Mouse (Mus musculus) liver, embryonic 11.5 days (tissue): ENCODE results near the gene Thnsl2. TPM values are rescaled to one million over a fixed set of nuclear protein-coding genes. Genes with fewer than 3 reads are reported as not detected.

Source experiments
- ATAC-seq: fragments of 200-750 bp; cut with Nextera tagmentation; replicated peaks from 2 replicates; pipeline ENCODE4 v1.8.0; 2017; ENCODE audit warnings: moderate number of reproducible peaks, mild to moderate bottlenecking, moderate TSS enrichment, moderate library complexity; ENCODE audit not compliant: low FRiP score
- DNase-seq: peaks from one replicate; pipeline ENCODE4 v3.0.0-alpha.2; 2017; ENCODE audit warnings: low spot score
- H3K27ac ChIP-seq: fragments of 300-500 bp; sonication (generic); 2 replicates; pipeline ENCODE4 v1.5.1; 2014; ENCODE audit warnings: mild to moderate bottlenecking, low read depth, low read length, control low read depth
- H3K27me3 ChIP-seq: fragments of 300-500 bp; sonication (generic); replicated peaks from 2 replicates; pipeline ENCODE4 v1.6.1; 2014; ENCODE audit warnings: low read length, mixed read lengths; ENCODE audit not compliant: control insufficient read depth, insufficient read depth
- H3K36me3 ChIP-seq: fragments of 300-500 bp; sonication (generic); 2 replicates; pipeline ENCODE4 v1.6.1; 2014; ENCODE audit warnings: mild to moderate bottlenecking, low read length, moderate library complexity, mixed read lengths; ENCODE audit not compliant: control insufficient read depth, insufficient read depth
- H3K4me1 ChIP-seq: fragments of 300-500 bp; sonication (generic); replicated peaks from 2 replicates; pipeline ENCODE4 v1.6.1; 2014; ENCODE audit warnings: low read length, mixed read lengths; ENCODE audit not compliant: control insufficient read depth, insufficient read depth
- H3K4me2 ChIP-seq: fragments of 300-500 bp; sonication (generic); 2 replicates; pipeline ENCODE4 v1.6.1; 2014; ENCODE audit warnings: mild to moderate bottlenecking, control low read depth, moderate library complexity
- H3K4me3 ChIP-seq: fragments of 300-500 bp; sonication (generic); 2 replicates; pipeline ENCODE4 v1.5.1; 2014; ENCODE audit warnings: low read depth, low read length, control low read depth
- H3K9ac ChIP-seq: fragments of 300-500 bp; sonication (generic); 2 replicates; pipeline ENCODE4 v1.6.1; 2014; ENCODE audit warnings: low read depth, low read length, control low read depth
- H3K9me3 ChIP-seq: fragments of 300-500 bp; sonication (generic); 2 replicates; pipeline ENCODE4 v1.6.1; 2016; ENCODE audit warnings: low read length, inconsistent platforms, mixed read lengths; ENCODE audit not compliant: control insufficient read depth
- WGBS: fragments of 180-500 bp; shearing (Covaris S2); extraction: QIAGEN DNeasy Blood & Tissue Kit; methylation state at CpG from one replicate; pipeline ENCODE4 v1.1.7; 2014; 5-methylcytosine and 5-hydroxymethylcytosine counted together
- polyA plus RNA-seq: library from polyadenylated mRNA; unstranded; fragments of >200 nt; fragmentation: Nextera tagmentation; extraction: Ambion mirVana; gene quantifications from 2 replicates; pipeline ENCODE4 v1.2.1, GENCODE M21; 2014

The Thnsl2 gene
- polyA plus RNA-seq = 5.8 and 7.6 TPM in 2 replicates

DNA sequence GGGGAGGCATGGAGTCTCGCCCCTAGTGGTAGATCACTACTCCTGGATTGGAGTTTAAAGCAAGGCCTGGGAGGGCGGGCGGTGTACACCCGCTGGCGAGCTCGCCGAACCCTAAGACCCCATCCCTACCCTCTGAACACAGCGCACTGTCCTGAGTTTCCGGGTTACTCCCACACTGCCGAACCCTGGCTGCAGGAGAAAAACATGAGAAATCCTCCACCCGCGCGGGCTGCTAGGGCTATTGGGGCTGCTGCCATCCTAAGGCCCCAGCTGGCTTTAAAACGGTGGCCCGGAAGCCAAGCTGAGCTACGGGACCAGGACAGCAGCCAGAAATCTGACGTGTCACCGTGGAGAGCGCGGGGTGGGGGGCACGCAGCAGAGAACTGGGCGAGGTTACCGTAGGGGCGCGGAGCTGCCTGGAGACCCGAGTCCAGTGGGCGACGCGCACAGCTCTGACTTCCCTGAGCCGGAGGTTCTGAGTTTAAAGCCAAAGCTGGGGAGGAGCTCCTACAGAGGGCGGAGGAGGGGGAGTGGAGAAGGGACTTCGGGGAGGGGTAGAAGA lies at the start of gene Thnsl2:
Gene Thnsl2, minus strand, starts transcription at position 546 of the 562 bp plus-strand sequence.
- Histone ChIP-seq H3K9ac (peak within 1 kb of the TSS; percentile 74), H3K9me3 (no peaks in the 10 kb centered on the region), H3K4me1 (peaks cover 2% of the 10 kb centered on the region; the same call in 1 of the 2 replicates), H3K4me3 (peak within 1 kb of the TSS; percentile 52), H3K4me2 (peak within 1 kb of the TSS; percentile 91), H3K27me3 (no peaks in the 10 kb centered on the region), H3K27ac (peak within 1 kb of the TSS; percentile 60; the same call in 1 of the 2 replicates), H3K36me3 (no peaks in the 10 kb centered on the region)
- DNase-seq (peak; percentile 71), ATAC-seq (peak; percentile 77)
- WGBS = under 1% methylated on average over 32 of the region's 32 CpGs

DNA sequence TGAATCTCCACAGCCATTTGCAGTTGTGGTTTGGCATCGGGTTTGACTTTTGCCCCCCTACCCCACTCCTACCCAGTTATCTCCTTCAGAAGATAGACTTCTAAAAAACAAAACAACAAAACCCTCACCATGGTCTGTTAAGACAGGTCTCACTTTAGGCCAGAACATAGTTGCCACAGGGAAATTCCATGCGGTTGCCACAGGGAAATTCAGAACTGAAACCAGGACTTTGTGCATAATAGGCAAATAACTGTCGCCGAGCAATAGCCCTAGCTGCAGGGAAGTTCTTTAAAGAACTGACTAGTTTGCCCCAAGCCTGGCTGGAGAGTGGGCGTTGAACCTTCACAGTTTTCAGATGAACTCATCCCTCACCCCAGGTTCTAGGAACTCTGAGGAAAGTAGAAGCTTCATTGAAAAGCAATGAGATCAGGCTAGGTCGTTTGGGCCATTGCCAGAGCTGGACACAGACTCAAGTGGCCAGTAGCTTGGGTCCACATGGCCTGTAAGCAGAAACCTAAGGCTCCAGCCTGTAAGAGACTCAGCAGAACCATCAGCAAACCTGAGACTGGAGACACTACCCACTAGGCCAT lies 49.0 kb upstream of the Thnsl2 start:
- Histone ChIP-seq H3K9ac (no peak overlapping the region), H3K9me3 (no peaks in the 10 kb centered on the region), H3K27ac (no peak overlapping the region), H3K4me3 (no peak overlapping the region), H3K4me2 (no peak overlapping the region), H3K27me3 (no peaks in the 10 kb centered on the region), H3K36me3 (no peaks in the 10 kb centered on the region), H3K4me1 (no peaks in the 10 kb centered on the region)
- no peak for DNase-seq
- no peak for ATAC-seq
- WGBS = 75% methylated on average over 6 of the region's 6 CpGs

DNA sequence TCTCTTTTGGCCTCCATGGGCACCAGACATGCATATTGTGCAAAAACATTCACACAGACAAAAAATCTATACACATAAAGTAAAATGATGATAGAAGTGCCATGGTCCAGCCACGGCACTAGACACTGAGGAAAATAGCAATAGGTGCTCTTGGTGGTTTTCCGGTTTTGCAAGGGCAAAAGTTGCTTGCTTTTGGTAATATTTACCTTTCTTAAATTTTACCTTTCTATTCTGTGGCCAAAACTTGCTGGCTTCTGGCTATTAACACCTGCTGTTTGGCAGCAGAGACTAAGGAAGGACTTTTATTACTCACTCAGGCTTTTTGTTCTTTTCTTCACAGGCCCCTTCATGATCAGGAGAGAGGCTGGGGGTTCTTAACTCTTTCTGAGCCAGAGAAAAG lies 46.3 kb upstream of the Thnsl2 start:
- Histone ChIP-seq H3K9ac (no peak overlapping the region), H3K36me3 (no peaks in the 10 kb centered on the region), H3K4me3 (no peak overlapping the region), H3K4me2 (no peak overlapping the region), H3K27ac (no peak overlapping the region), H3K9me3 (no peaks in the 10 kb centered on the region), H3K4me1 (no peaks in the 10 kb centered on the region), H3K27me3 (no peaks in the 10 kb centered on the region)
- DNase-seq = no peak
- WGBS = 75% methylated on average over 2 of the region's 2 CpGs
- no peak for ATAC-seq

DNA sequence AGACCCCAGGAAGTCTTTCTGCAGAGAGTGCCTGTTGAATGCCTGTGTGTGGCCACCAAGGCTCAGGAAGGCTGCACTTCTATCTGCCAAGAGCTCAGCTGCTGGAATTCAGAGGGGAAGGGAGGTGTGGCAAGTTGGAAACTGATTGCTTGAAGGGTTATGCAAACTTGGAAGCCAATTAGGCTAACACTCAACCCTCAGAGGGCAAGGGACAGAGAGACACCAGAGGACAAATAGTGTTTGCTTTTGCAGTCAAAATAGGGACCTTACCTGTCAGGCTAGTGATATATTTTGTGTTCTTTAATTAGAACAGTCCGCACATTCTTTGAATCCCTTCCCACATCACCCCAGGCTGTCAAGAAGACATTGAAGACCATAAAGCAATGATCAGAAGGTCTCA lies 45.3 kb upstream of the Thnsl2 start:
- no peak overlapping the region for H3K4me3 ChIP-seq
- DNase-seq (no peak), ATAC-seq (no peak)
- no peak overlapping the region for H3K27ac ChIP-seq
- H3K4me2 ChIP-seq = no peak overlapping the region
- 53% methylated on average over 1 of the region's 1 CpGs for WGBS
- no peaks in the 10 kb centered on the region for H3K4me1 ChIP-seq
- no peaks in the 10 kb centered on the region for H3K36me3 ChIP-seq
- no peaks in the 10 kb centered on the region for H3K9me3 ChIP-seq
- H3K9ac ChIP-seq = no peak overlapping the region
- H3K27me3 ChIP-seq = no peaks in the 10 kb centered on the region

DNA sequence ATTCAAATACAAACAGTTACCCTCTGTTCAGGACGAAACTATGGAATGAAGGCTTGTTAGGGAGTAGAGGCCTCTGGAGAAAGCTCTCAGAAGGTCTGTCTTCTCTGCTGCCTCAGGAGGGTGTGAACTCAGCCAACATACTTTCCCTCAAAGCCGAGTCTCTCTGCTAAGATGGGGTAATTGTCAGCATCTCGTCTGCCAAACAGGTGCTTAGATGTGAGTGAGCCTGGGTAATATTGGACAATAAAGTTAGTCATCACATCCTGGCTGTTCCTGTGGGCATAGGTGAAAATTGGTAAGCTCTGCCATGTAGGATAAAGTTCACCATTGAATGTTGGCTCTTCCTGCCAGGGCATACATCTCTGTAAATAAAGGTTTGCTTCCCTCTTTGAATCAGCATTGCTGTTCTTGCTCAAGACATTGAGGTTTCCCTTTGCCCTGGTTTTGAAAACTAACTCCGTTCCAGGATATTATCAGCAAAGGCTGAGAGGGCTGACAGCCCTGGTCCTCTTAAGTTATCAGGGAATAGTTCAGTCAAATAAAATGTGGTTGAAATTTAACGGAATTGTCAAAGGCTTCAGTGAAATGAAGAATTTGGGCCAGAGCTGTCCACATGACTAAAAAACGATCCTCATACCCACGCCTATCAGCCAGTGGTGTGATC lies 40.8 kb upstream of the Thnsl2 start:
- H3K27me3 ChIP-seq = no peaks in the 10 kb centered on the region
- no peaks in the 10 kb centered on the region for H3K9me3 ChIP-seq
- no peaks in the 10 kb centered on the region for H3K36me3 ChIP-seq
- H3K4me3 ChIP-seq = no peak overlapping the region
- H3K4me2 ChIP-seq = no peak overlapping the region
- no peaks in the 10 kb centered on the region for H3K4me1 ChIP-seq
- DNase-seq = no peak
- H3K27ac ChIP-seq = no peak overlapping the region
- no peak overlapping the region for H3K9ac ChIP-seq
- no peak for ATAC-seq
- 71% methylated on average over 7 of the region's 7 CpGs for WGBS

DNA sequence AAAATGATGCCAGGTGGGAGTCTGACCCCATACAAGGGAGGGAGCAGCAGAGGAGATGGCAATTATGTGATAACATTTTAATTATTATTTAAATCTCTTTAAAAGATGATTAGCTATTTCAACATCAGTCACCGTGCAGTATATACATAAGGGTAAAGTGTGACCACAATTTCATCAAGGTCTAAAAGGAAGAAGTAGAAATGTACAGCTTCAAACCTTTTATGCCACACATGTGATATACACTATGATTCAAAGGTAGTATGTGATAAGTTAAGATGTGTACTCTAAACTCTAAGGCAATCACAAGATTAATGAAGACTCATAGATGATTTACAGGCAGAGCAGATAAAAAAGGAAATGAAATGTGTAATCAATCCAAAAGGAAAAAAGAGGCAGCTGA lies 36.4 kb upstream of the Thnsl2 start:
- H3K9me3 ChIP-seq = no peaks in the 10 kb centered on the region
- WGBS = 79% methylated on average over 1 of the region's 1 CpGs
- no peak for ATAC-seq
- no peaks in the 10 kb centered on the region for H3K4me1 ChIP-seq
- H3K27me3 ChIP-seq = no peaks in the 10 kb centered on the region
- H3K4me3 ChIP-seq = no peak overlapping the region
- no peaks in the 10 kb centered on the region for H3K36me3 ChIP-seq
- no peak overlapping the region for H3K9ac ChIP-seq
- DNase-seq = no peak
- H3K4me2 ChIP-seq = no peak overlapping the region
- H3K27ac ChIP-seq = no peak overlapping the region

DNA sequence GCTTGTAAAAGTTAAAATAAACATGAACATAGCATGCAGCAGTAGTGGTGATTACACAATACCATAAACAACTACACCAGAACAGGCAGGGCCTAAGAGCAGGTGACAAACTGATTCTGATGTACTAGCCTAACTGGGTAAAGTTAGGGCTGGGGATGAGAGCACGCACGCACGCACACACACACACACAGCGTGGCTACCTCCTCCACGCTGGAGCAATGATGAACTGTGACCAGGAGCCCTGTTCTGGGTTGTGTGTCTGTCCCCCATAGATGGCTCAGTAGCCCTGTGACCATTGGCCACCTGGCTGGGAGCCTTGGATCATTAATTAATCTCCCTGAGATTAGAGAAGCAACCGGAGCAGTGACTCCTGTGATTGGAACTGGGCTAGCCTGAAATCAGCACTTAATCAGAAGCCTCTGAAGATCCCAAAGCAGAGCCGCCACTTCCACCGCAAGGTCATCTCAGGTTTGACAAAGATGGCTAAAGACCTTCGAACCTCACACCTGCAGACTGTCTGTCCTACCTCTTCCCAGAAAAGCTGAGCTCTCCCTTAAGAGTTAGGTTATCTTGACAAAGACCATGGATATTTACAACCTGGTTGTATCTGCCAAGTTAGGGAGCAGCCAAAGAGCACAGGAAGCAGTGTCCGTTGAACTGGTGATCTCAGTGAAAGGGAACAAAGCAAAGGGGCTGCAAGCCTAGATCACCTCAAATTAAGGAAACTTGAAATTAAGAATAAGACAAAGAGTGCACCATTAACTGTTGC lies 28.8 kb upstream of the Thnsl2 start:
- ATAC-seq (no peak), DNase-seq (no peak)
- Histone ChIP-seq H3K27ac (no peak overlapping the region), H3K27me3 (no peaks in the 10 kb centered on the region), H3K9me3 (no peaks in the 10 kb centered on the region), H3K36me3 (no peaks in the 10 kb centered on the region), H3K4me3 (no peak overlapping the region), H3K4me1 (no peaks in the 10 kb centered on the region), H3K9ac (no peak overlapping the region), H3K4me2 (no peak overlapping the region)
- WGBS = 80% methylated on average over 10 of the region's 10 CpGs

DNA sequence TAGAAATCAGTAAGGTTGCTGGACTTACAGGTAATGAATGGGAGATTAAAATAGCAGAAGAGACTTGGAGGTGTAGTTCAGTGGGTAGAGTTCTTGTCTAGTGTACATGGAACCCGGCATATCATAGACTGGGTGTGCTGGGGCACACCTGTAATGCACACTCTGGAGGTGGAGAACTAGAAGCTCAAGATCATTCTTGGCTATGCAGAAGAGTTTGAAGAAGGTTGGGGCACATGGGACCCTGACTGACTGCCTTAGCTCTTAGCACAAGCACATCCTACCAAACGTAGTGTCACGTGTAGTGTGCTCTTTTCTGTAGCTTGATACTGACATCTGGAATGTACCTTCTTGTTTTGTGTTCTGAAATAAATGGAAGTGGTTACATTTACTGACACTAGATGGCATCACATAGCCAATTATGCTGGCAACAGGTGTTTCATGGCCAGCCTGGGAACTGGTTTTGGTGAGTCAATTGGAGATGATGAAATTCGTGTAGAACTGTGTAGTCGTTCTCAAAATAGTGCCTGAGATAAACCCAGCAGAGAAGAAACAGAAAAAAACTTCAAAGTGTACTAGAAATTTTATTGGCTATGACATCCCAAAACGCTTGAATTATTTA lies 22.4 kb upstream of the Thnsl2 start:
- Histone ChIP-seq H3K27ac (no peak overlapping the region), H3K9ac (no peak overlapping the region), H3K4me3 (no peak overlapping the region), H3K4me2 (no peak overlapping the region), H3K27me3 (no peaks in the 10 kb centered on the region), H3K36me3 (no peaks in the 10 kb centered on the region), H3K9me3 (no peaks in the 10 kb centered on the region), H3K4me1 (no peaks in the 10 kb centered on the region)
- DNase-seq (no peak), ATAC-seq (0 out of 2 replicates have a peak, but pooled peaks have one; percentile 47)
- 48% methylated on average over 6 of the region's 6 CpGs for WGBS
